Mouse (Mus musculus) neural tube, embryonic 11.5 days (tissue): ENCODE measurements at regions not wholly inside any gene's neighbourhood (a gene's known extent, or its start where the extent isn't known, plus 50 kb on each side); places are given as distances from the start of the nearest gene placed in this dataset.
"Not testable (repeated sequence)": the region's sequence is repeated elsewhere in the genome, so short reads cannot be mapped to it uniquely, and the experiment has no call there.

Experiments used
- ATAC-seq: fragments of 200-750 bp; cut with Nextera tagmentation; 2 replicates; pipeline ENCODE4 v1.8.0; 2017; ENCODE audit warnings: moderate number of reproducible peaks, mild to moderate bottlenecking, moderate TSS enrichment, moderate library complexity; ENCODE audit not compliant: insufficient read depth, low FRiP score, low TSS enrichment
- DNase-seq: peaks from one replicate; pipeline ENCODE4 v3.0.0-alpha.2; 2015; ENCODE audit warnings: low spot score
- H3K27ac ChIP-seq: fragments of 300-500 bp; sonication (generic); 2 replicates; pipeline ENCODE4 v1.5.1; 2014; ENCODE audit warnings: low read depth, mild to moderate bottlenecking, low read length
- H3K27me3 ChIP-seq: fragments of 300-500 bp; sonication (generic); 2 replicates; pipeline ENCODE4 v1.6.1; 2014; ENCODE audit warnings: mild to moderate bottlenecking, low read length, mixed read lengths; ENCODE audit not compliant: control insufficient read depth, insufficient read depth
- H3K36me3 ChIP-seq: fragments of 300-500 bp; sonication (generic); 2 replicates; pipeline ENCODE4 v1.6.1; 2014; ENCODE audit warnings: mild to moderate bottlenecking, low read length, moderate library complexity, mixed read lengths; ENCODE audit not compliant: control insufficient read depth, insufficient read depth
- H3K4me1 ChIP-seq: fragments of 300-500 bp; sonication (generic); 2 replicates; pipeline ENCODE4 v1.6.1; 2014; ENCODE audit warnings: low read length, mixed read lengths; ENCODE audit not compliant: control insufficient read depth, insufficient read depth
- H3K4me2 ChIP-seq: fragments of 300-500 bp; sonication (generic); 2 replicates; pipeline ENCODE4 v1.6.1; 2014; ENCODE audit warnings: low read depth, mild to moderate bottlenecking, moderate library complexity
- H3K4me3 ChIP-seq: fragments of 300-500 bp; sonication (generic); 2 replicates; pipeline ENCODE4 v1.5.1; 2014; ENCODE audit warnings: low read depth, low read length
- H3K9ac ChIP-seq: fragments of 300-500 bp; sonication (generic); 2 replicates; pipeline ENCODE4 v1.6.1; 2014; ENCODE audit warnings: mild to moderate bottlenecking, low read length
- H3K9me3 ChIP-seq: fragments of 300-500 bp; sonication (generic); 2 replicates; pipeline ENCODE4 v1.6.1; 2016; ENCODE audit warnings: low read length; ENCODE audit not compliant: control insufficient read depth
- WGBS: fragments of 180-500 bp; shearing (Covaris S2); extraction: QIAGEN DNeasy Blood & Tissue Kit; methylation state at CpG from one replicate; pipeline ENCODE4 v1.1.7; 2014; 5-methylcytosine and 5-hydroxymethylcytosine counted together

- Histone ChIP-seq H3K36me3 (no peaks in the 10 kb centered on the region), H3K27ac (no peak overlapping the region), H3K9me3 (no peaks in the 10 kb centered on the region), H3K9ac (no peak overlapping the region), H3K4me1 (no peaks in the 10 kb centered on the region), H3K4me3 (no peak overlapping the region), H3K27me3 (no peaks in the 10 kb centered on the region), H3K4me2 (no peak overlapping the region)
- ATAC-seq (no peak), DNase-seq (no peak)
Measured at GRCm38 (mm10) chr3:155662280-155662679, 569.0 kb downstream of the Lrriq3 start.

DNA sequence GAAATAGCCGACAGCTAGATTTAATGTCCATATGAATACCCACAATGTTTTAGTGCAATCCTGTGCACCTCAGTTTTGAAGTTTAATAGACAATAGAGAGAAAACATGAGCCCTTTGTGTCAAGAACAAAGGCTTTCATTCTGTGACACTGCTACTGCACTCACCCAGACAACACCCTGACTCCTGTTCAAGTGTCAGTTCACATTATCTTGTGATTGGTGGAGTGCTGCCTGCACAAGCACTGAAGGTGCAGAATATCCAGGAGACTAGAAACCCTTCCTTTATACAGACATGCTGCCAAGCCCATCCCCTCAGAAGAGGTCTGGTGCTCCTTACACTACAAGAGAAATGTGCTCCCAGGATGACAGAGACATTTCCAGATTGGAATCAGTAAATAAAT lies 579.3 kb downstream of the Lrriq3 start:
- no peaks in the 10 kb centered on the region for H3K9me3 ChIP-seq
- H3K36me3 ChIP-seq = no peaks in the 10 kb centered on the region
- H3K27me3 ChIP-seq = no peaks in the 10 kb centered on the region
- H3K27ac ChIP-seq = no peak overlapping the region
- H3K9ac ChIP-seq = no peak overlapping the region
- H3K4me2 ChIP-seq = no peak overlapping the region
- no peak overlapping the region for H3K4me3 ChIP-seq
- H3K4me1 ChIP-seq = no peaks in the 10 kb centered on the region
- 56% methylated on average over 1 of the region's 1 CpGs for WGBS
- ATAC-seq = no peak
- DNase-seq = no peak

DNA sequence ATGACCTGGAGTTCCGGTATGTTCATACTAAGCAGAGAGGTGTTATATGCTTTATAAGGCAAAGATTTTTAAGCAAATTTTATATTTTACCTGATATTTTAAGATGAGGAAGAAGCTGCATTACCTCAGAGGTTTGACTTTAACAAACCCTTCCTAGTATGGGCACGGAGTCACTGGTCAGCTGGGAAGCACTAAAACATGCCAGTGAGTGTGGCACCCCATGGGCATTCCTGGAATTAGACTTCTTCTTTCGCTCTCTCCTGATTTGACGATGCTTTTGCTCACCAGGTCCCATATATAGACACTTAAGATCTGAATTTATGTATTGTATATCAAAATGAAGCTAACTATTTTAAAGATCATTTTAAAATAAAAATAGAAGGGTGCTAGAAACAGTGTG lies 587.0 kb downstream of the Lrriq3 start:
- ATAC-seq (no peak), DNase-seq (no peak)
- Histone ChIP-seq H3K27ac (no peak overlapping the region), H3K9ac (no peak overlapping the region), H3K4me1 (0 out of 2 replicates have a peak, but pooled peaks cover 3% of the 10 kb centered on the region), H3K4me3 (no peak overlapping the region), H3K4me2 (no peak overlapping the region), H3K27me3 (no peaks in the 10 kb centered on the region), H3K9me3 (no peaks in the 10 kb centered on the region), H3K36me3 (no peaks in the 10 kb centered on the region)
- WGBS = 90% methylated on average over 4 of the region's 4 CpGs

GRCm38 (mm10) chr3:155682921-155683813 lies 589.9 kb downstream of the Lrriq3 start:
- no peak overlapping the region for H3K4me2 ChIP-seq
- 51% methylated on average over 8 of the region's 8 CpGs for WGBS
- no peak overlapping the region for H3K27ac ChIP-seq
- no peaks in the 10 kb centered on the region for H3K9me3 ChIP-seq
- H3K27me3 ChIP-seq = no peaks in the 10 kb centered on the region
- H3K4me1 ChIP-seq = 0 out of 2 replicates have a peak, but pooled peaks cover 3% of the 10 kb centered on the region
- no peak overlapping the region for H3K4me3 ChIP-seq
- H3K9ac ChIP-seq = no peak overlapping the region
- H3K36me3 ChIP-seq = no peaks in the 10 kb centered on the region
- ATAC-seq (peak; percentile 46), DNase-seq (peak; percentile 24)

DNA sequence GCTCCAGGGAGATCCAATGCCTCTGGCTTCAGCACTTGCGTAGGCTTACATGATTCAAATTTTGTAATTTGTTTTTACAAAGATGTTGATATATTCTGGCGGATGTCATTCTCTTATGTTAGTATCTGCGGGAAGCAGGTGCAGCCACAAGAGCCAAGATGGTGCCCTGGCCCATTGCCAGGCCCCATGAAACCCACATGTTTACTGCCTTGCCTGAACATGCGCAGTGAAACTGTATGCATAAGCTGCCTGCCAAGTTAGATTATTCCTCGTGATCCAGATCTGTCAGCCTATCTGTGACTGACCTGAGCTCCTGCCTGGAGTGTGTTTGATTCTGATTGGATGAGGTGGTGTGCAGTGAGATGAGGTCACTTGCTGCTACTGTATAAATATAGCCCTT lies 595.1 kb downstream of the Lrriq3 start:
- Histone ChIP-seq H3K9me3 (no peaks in the 10 kb centered on the region), H3K36me3 (no peaks in the 10 kb centered on the region), H3K27me3 (no peaks in the 10 kb centered on the region), H3K4me3 (no peak overlapping the region), H3K4me2 (no peak overlapping the region), H3K4me1 (0 out of 2 replicates have a peak, but pooled peaks cover 2% of the 10 kb centered on the region), H3K9ac (no peak overlapping the region), H3K27ac (no peak overlapping the region)
- WGBS = 93% methylated on average over 5 of the region's 5 CpGs
- ATAC-seq (no peak), DNase-seq (no peak)

GRCm38 (mm10) chr3:155723011-155723510 lies 629.8 kb downstream of the Lrriq3 start:
- Histone ChIP-seq H3K36me3 (no peaks in the 10 kb centered on the region), H3K9ac (no peak overlapping the region), H3K4me2 (no peak overlapping the region), H3K27ac (no peak overlapping the region), H3K9me3 (no peaks in the 10 kb centered on the region), H3K27me3 (no peaks in the 10 kb centered on the region), H3K4me3 (no peak overlapping the region), H3K4me1 (no peaks in the 10 kb centered on the region)
- DNase-seq (no peak), ATAC-seq (no peak)
- WGBS = 92% methylated on average over 5 of the region's 5 CpGs

DNA sequence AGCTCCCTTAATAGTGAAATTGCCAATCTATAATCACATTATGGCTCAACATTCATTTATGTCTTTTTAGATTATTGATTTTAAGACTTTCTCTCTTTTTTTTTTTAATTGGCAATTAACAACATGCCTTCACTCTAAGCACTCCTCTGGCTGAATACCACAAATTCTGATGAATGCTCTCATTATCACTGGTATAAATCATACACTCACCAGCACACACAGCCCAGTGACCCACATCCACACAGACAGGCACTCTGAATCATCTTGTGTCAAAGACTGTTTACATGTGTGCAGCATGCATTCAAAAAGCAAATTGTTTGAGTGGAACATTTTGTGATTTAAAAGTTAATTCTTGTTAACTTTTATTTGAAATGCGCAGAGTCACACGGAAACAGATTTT lies 649.2 kb downstream of the Lrriq3 start:
- Histone ChIP-seq H3K9ac (no peak overlapping the region), H3K9me3 (no peaks in the 10 kb centered on the region), H3K27ac (no peak overlapping the region), H3K36me3 (no peaks in the 10 kb centered on the region), H3K27me3 (no peaks in the 10 kb centered on the region), H3K4me1 (no peaks in the 10 kb centered on the region), H3K4me3 (no peak overlapping the region), H3K4me2 (no peak overlapping the region)
- WGBS = 100% methylated on average over 2 of the region's 2 CpGs
- DNase-seq = no peak
- no peak for ATAC-seq

- 15% methylated on average over 1 of the region's 1 CpGs for WGBS
- H3K27me3 ChIP-seq, H3K4me3 ChIP-seq, H3K9ac ChIP-seq, H3K27ac ChIP-seq, ATAC-seq, H3K4me1 ChIP-seq, DNase-seq, H3K4me2 ChIP-seq, H3K9me3 ChIP-seq, H3K36me3 ChIP-seq: not testable (repeated sequence)
Measured at GRCm38 (mm10) chr3:155746601-155747000, 653.4 kb downstream of the Lrriq3 start.

DNA sequence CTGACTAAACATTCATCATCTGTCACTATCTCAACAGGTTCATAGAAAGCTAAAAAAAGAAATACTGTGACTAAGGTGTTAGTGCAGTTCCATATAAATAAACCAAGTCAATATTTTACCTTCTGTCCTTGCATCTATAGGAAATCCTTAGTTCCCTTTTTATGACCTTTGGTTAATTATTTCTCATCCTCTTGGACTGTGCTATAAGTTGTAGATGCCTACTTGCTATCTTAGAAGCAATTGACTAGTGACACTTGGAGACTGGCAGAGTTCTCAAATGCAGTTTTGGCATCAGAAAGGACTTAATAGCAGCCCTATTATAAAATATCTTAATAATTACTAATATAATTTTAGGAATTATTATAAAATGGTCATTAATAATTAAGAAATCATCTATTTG lies 654.3 kb downstream of the Lrriq3 start:
- H3K27me3 ChIP-seq = no peaks in the 10 kb centered on the region
- H3K27ac ChIP-seq = no peak overlapping the region
- no peak overlapping the region for H3K4me3 ChIP-seq

More for the DNA sequence above, 654.3 kb downstream of the Lrriq3 start:
- no peak overlapping the region for H3K9ac ChIP-seq
- H3K4me1 ChIP-seq = no peaks in the 10 kb centered on the region
- ATAC-seq (no peak), DNase-seq (no peak)
- no peaks in the 10 kb centered on the region for H3K9me3 ChIP-seq
- H3K4me2 ChIP-seq = no peak overlapping the region
- no peaks in the 10 kb centered on the region for H3K36me3 ChIP-seq
